32 mouse cellular contexts compared by ENCODE assay signal in genomic region chr9:105134536-105134935, GRCm38 (mm10). TPM values are rescaled to one million over a fixed set of nuclear protein-coding genes. Genes with fewer than 3 reads are reported as not detected.
DNase-seq lines count a peak whose midpoint lies in the region; ATAC-seq and TF ChIP-seq lines count a peak whose summit lies in the region.
"Had no signal": no experiment of that assay in that cellular context is flagged by ENCODE, and none has a peak within 500 bp of the region (broad histone marks: within the 10 kb centered on the region; RNA-seq: fewer than 3 reads in every experiment).

No protein-coding gene starts in this region.

- WGBS in thymus, adult 2 months = 28% methylated on average over 5 of the region's 5 CpGs
- WGBS in midbrain, embryonic 14.5 days = 88% methylated on average over 5 of the region's 5 CpGs

- H3K27ac ChIP-seq in thymus, adult 2 months (ENCODE audit: control insufficient read depth, insufficient read depth, low read length) = peak overlapping the region; percentile 69
- no peak overlapping the region for H3K27ac ChIP-seq in midbrain, embryonic 14.5 days (replicated peaks; ENCODE audit: low read depth, low read length)
- H3K27ac ChIP-seq: forebrain, embryonic 12.5 days; heart, embryonic 15.5 days; hindbrain, embryonic 12.5 days; hindbrain, postnatal 0 days; kidney, postnatal 0 days; limb, embryonic 15.5 days; liver, embryonic 13.5 days; midbrain, embryonic 15.5 days had no signal

- peaks cover 28% of the 10 kb centered on the region for H3K4me1 ChIP-seq in thymus, adult 2 months (replicated peaks; ENCODE audit: control insufficient read depth, insufficient read depth, low read length)
- peaks cover 19% of the 10 kb centered on the region for H3K4me1 ChIP-seq in midbrain, embryonic 14.5 days (ENCODE audit: control insufficient read depth, insufficient read depth, low read length)

- peak; percentile 2 for DNase-seq in embryo, embryonic 10 days (ENCODE audit: low spot score)
- no peak for DNase-seq in embryo, embryonic 10.5 days (ENCODE audit: low spot score)
- DNase-seq in thymus, adult 2 months = peak; percentile 30
- DNase-seq in thymus, postnatal 14 days = no peak
- peak; percentile 20 for DNase-seq in induced T-regulatory cell, adult 2 months (ENCODE audit: low read depth)
- DNase-seq in midbrain, embryonic 14.5 days = no peak
- DNase-seq in cerebellum, postnatal 4 days (ENCODE audit: low spot score in 2 of 2) = no peak
- DNase-seq: adrenal gland, adult 8-10 months; cerebellum, adult 8-10 months; cerebellum, postnatal 36 days; gastrocnemius, postnatal 10 days; kidney, adult 8-10 months; kidney, postnatal 4 days; layer of hippocampus, postnatal 36 days; left cerebral cortex, postnatal 4 days; liver, embryonic 13.5 days; lung, adult 18-20 months; right cerebral cortex, postnatal 25 days; spleen, adult 18-20 months had no signal

- no peak for ATAC-seq in midbrain, embryonic 14.5 days (ENCODE audit: low FRiP score, low TSS enrichment)
- ATAC-seq: hindbrain, postnatal 0 days; intestine, embryonic 16.5 days; lung, postnatal 0 days; midbrain, embryonic 15.5 days had no signal

- no peaks in the 10 kb centered on the region for H3K9me3 ChIP-seq in midbrain, embryonic 14.5 days (ENCODE audit: control insufficient read depth, low read length)
- H3K9me3 ChIP-seq: forebrain, embryonic 12.5 days; heart, embryonic 15.5 days; hindbrain, embryonic 12.5 days; limb, embryonic 15.5 days; liver, embryonic 13.5 days; midbrain, embryonic 15.5 days had no signal

- no peak for TF ChIP-seq CTCF in thymus, adult 2 months (IDR thresholded peaks at IDR 0.05; ENCODE audit: borderline replicate concordance, control insufficient read depth, extremely low read depth, insufficient read depth, low read length, poor library complexity)

- no peaks in the 10 kb centered on the region for H3K36me3 ChIP-seq in thymus, adult 2 months (ENCODE audit: control insufficient read depth, insufficient read depth, low read length)
- no peaks in the 10 kb centered on the region for H3K36me3 ChIP-seq in midbrain, embryonic 14.5 days (ENCODE audit: control insufficient read depth, insufficient read depth, low read length)
- H3K36me3 ChIP-seq: forebrain, embryonic 12.5 days; heart, embryonic 15.5 days; hindbrain, embryonic 12.5 days; limb, embryonic 15.5 days; liver, embryonic 13.5 days; midbrain, embryonic 15.5 days had no signal

- no peak overlapping the region for H3K4me2 ChIP-seq in midbrain, embryonic 14.5 days (ENCODE audit: low read length)
- H3K4me2 ChIP-seq: forebrain, embryonic 12.5 days; heart, embryonic 15.5 days; hindbrain, embryonic 12.5 days; limb, embryonic 15.5 days; liver, embryonic 13.5 days; midbrain, embryonic 15.5 days had no signal

- no peaks in the 10 kb centered on the region for H3K27me3 ChIP-seq in thymus, adult 2 months (ENCODE audit: control insufficient read depth, insufficient read depth, low read length)
- no peaks in the 10 kb centered on the region for H3K27me3 ChIP-seq in midbrain, embryonic 14.5 days (ENCODE audit: control insufficient read depth, insufficient read depth, low read length)
- H3K27me3 ChIP-seq: CH12.LX; forebrain, embryonic 12.5 days; heart, embryonic 15.5 days; hindbrain, embryonic 12.5 days; limb, embryonic 15.5 days; liver, embryonic 13.5 days; midbrain, embryonic 15.5 days had no signal

- no peak overlapping the region for H3K4me3 ChIP-seq in thymus, adult 2 months (ENCODE audit: control insufficient read depth, insufficient read depth, low read length)
- H3K4me3 ChIP-seq in midbrain, embryonic 14.5 days (replicated peaks; ENCODE audit: low read depth, low read length) = no peak overlapping the region
- H3K4me3 ChIP-seq: erythroblast, embryonic 14.5 days; forebrain, embryonic 12.5 days; heart, embryonic 15.5 days; hindbrain, embryonic 12.5 days; limb, embryonic 15.5 days; liver, embryonic 13.5 days; midbrain, embryonic 15.5 days had no signal

- TF ChIP-seq POLR2A in thymus, adult 2 months (IDR thresholded peaks at IDR 0.05; ENCODE audit: control insufficient read depth, extremely low read depth, insufficient read depth, low read length, poor library complexity) = no peak

- H3K9ac ChIP-seq in midbrain, embryonic 14.5 days (replicated peaks; ENCODE audit: low read length) = no peak overlapping the region
- H3K9ac ChIP-seq: forebrain, embryonic 12.5 days; heart, embryonic 15.5 days; hindbrain, embryonic 12.5 days; limb, embryonic 15.5 days; liver, embryonic 13.5 days; midbrain, embryonic 15.5 days had no signal

RNA-seq across cellular contexts. Expression of gene Nudt16, which starts 2.9 kb away (rescaled TPM):
- 42.7 and 49.9 TPM in 2 replicates for polyA plus RNA-seq in thymus, adult 2 months (2012; rRNA removed)
- 30.4 and 33.3 TPM in 2 replicates for polyA plus RNA-seq in midbrain, embryonic 14.5 days (2014; fragmentation: Nextera tagmentation; extraction: Ambion mirVana)

RNA-seq across cellular contexts. Expression of gene 1700080E11Rik, which starts 10.4 kb away (rescaled TPM):
- polyA plus RNA-seq in thymus, adult 2 months (2012; rRNA removed) = not detected in 2 replicates
- not detected in 2 replicates for polyA plus RNA-seq in midbrain, embryonic 14.5 days (2014; fragmentation: Nextera tagmentation; extraction: Ambion mirVana)
- polyA plus RNA-seq: embryonic facial prominence, embryonic 14.5 days; erythroblast, embryonic 14.5 days; forebrain, embryonic 12.5 days; heart, embryonic 15.5 days; hindbrain, embryonic 12.5 days; hindbrain, postnatal 0 days; intestine, embryonic 16.5 days; kidney, postnatal 0 days; limb, embryonic 15.5 days; liver, embryonic 13.5 days; lung, postnatal 0 days; midbrain, embryonic 15.5 days; neural tube, embryonic 11.5 days had no signal

Comparison
In these comparisons a context has a peak if more than half of its experiments do, and no peak if none do; other contexts are left out.
1. DNase-seq: peak in embryo, embryonic 10 days (single experiment), thymus, adult 2 months (single experiment) and induced T-regulatory cell, adult 2 months (single experiment); none in embryo, embryonic 10.5 days (single experiment), thymus, postnatal 14 days (single experiment), midbrain, embryonic 14.5 days (single experiment) and cerebellum, postnatal 4 days (0 of 2).